Mouse (Mus musculus): ENCODE data around the gene Zfp398. TPM values are rescaled to one million over a fixed set of nuclear protein-coding genes. Genes with fewer than 3 reads are reported as not detected.

Gene Zfp398
- polyA plus RNA-seq (2015; fragmentation: Nextera tagmentation; extraction: Ambion mirVana), result 3.7 TPM in 2 replicates

DNA sequence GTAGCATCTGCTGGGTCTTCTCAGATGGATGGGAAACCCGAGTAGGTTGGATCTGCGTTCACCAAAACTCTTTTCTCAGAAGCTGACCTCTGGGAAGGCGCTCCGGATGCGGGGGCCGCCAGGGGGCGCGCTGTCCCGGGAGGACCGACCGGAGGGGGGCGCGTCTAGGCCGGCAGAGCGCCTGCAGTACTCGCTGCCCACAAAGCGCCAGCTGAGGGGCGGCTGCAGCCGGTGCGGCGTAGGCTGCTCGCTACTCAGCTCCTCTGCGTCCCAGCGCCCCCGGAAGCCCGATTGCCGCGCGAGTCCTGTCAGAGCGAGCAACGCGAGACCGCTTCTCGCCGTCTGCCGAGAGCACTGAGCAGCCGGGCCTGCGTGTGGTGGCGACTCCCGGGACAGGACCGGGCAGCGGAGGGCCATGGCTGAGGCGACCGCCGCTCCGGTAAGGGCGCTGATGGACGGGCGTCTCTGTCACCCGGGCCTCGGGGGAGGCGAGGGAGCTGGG is at the start of gene Zfp398:
TSS of gene Zfp398 (plus strand) at position 180 of the 502 bp plus-strand sequence.
- Histone ChIP-seq H3K4me2 (peak within 1 kb of the TSS; percentile 71), H3K9me3 (no peaks in the 10 kb centered on the region), H3K4me1 (peaks cover 18% of the 10 kb centered on the region), H3K9ac (peak within 1 kb of the TSS; percentile 94), H3K27ac (replicated peaks) (peak within 1 kb of the TSS; percentile 93), H3K36me3 (no peaks in the 10 kb centered on the region; the same call in 1 of the 2 replicates), H3K27me3 (replicated peaks) (peaks cover 13% of the 10 kb centered on the region; the same call in 1 of the 2 replicates), H3K4me3 (peak within 1 kb of the TSS; percentile 87)
- under 1% methylated on average over 51 of the region's 52 CpGs for WGBS
- ATAC-seq (ENCODE audit: extremely low read depth, insufficient number of reproducible peaks, low FRiP score, low TSS enrichment), result peak; percentile 90

DNA sequence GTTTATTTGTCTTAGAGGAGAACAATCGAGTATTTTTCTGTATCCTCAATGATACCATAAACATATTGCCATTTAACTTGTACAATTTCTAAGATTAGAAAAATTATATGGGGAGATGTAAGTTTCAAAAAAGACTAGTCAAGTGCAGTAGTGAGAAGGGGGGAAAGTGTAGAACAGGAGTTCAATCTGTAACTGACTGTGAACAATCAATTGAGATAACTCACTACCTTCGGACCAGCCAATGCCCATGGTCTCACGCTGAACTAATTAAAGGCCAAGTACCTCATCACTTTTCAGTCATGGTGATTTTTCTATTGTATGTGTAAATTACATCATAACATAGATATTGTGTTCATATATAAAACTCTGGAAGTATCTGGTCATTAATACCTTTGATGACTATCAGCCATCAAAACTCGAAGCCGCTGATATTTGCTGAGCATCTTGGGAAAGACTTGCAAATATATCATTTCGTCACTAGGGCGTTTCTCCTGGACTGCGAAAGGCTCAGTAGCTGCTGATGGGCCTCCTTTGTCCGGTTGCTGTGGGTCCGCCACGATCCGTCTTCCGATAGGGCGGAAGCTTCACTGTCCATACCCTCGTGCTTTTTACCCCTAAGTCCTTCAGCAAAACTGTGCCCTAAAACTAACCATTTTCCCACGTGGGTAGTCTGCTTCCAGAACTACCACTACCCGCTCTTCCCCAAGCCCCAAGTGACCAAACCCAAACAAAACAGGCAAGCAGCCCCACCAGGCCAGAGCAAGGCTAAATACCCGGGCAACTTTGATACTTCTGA is 47.3 kb upstream of the Zfp398 start:
- Histone ChIP-seq H3K4me1 (peaks cover 7% of the 10 kb centered on the region), H3K27me3 (replicated peaks) (no peaks in the 10 kb centered on the region), H3K9me3 (no peaks in the 10 kb centered on the region), H3K9ac (peak overlapping the region; percentile 85), H3K27ac (replicated peaks) (peak overlapping the region; percentile 80), H3K4me2 (peak overlapping the region; percentile 67), H3K4me3 (peak overlapping the region; percentile 54), H3K36me3 (no peaks in the 10 kb centered on the region)
- under 1% methylated on average over 18 of the region's 18 CpGs for WGBS
- ATAC-seq (ENCODE audit: extremely low read depth, insufficient number of reproducible peaks, low FRiP score, low TSS enrichment), result peak; percentile 79

GRCm38 (mm10) chr6:47788821-47789220 is 46.6 kb upstream of the Zfp398 start:
- peak overlapping the region; percentile 80 for H3K27ac ChIP-seq (replicated peaks)
- peak overlapping the region; percentile 54 for H3K4me3 ChIP-seq
- no peaks in the 10 kb centered on the region for H3K36me3 ChIP-seq
- H3K4me1 ChIP-seq, result peaks cover 7% of the 10 kb centered on the region
- no peaks in the 10 kb centered on the region for H3K9me3 ChIP-seq
- H3K27me3 ChIP-seq (replicated peaks), result no peaks in the 10 kb centered on the region
- 27% methylated on average over 3 of the region's 3 CpGs for WGBS
- peak overlapping the region; percentile 85 for H3K9ac ChIP-seq
- H3K4me2 ChIP-seq, result peak overlapping the region; percentile 67
- ATAC-seq (ENCODE audit: extremely low read depth, insufficient number of reproducible peaks, low FRiP score, low TSS enrichment), result no peak

DNA sequence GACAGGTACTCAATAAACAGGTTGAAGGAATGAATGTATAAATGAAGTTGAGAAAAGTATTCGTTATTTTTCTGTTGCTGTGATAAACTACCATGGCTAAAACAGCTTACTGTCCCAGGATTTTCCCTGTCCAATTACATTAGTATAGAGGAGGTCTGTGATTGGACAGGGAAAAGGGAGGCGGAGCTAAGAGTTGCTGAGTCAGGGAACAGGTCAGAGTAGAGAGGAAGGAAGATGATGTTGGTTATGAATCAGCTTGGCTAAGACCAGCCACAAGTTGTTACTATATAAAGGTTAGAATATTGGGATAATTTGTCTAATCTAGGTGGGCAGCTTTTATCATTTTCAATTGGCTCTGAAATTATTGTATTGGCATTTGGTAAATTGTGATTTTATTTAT is 44.7 kb upstream of the Zfp398 start:
- ATAC-seq (ENCODE audit: extremely low read depth, insufficient number of reproducible peaks, low FRiP score, low TSS enrichment), result no peak; the same call in 1 of the 2 replicates

GRCm38 (mm10) chr6:47792533-47792932 is 42.9 kb upstream of the Zfp398 start:
- H3K9me3 ChIP-seq, result no peaks in the 10 kb centered on the region
- ATAC-seq (ENCODE audit: extremely low read depth, insufficient number of reproducible peaks, low FRiP score, low TSS enrichment), result no peak
- no peak overlapping the region for H3K27ac ChIP-seq (replicated peaks)
- peaks cover 7% of the 10 kb centered on the region for H3K4me1 ChIP-seq
- peaks cover 31% of the 10 kb centered on the region for H3K36me3 ChIP-seq
- WGBS, result 75% methylated on average over 2 of the region's 2 CpGs
- H3K4me3 ChIP-seq, result no peak overlapping the region
- H3K27me3 ChIP-seq (replicated peaks), result no peaks in the 10 kb centered on the region
- H3K9ac ChIP-seq, result no peak overlapping the region
- H3K4me2 ChIP-seq, result no peak overlapping the region

More for the DNA sequence above, 44.7 kb upstream of the Zfp398 start:
- no peak overlapping the region for H3K4me3 ChIP-seq
- H3K9ac ChIP-seq, result no peak overlapping the region
- WGBS, result 42% methylated on average over 2 of the region's 2 CpGs
- no peaks in the 10 kb centered on the region for H3K9me3 ChIP-seq
- peaks cover 7% of the 10 kb centered on the region for H3K4me1 ChIP-seq
- no peak overlapping the region for H3K27ac ChIP-seq (replicated peaks)
- no peaks in the 10 kb centered on the region for H3K27me3 ChIP-seq (replicated peaks)
- H3K36me3 ChIP-seq, result peaks cover 14% of the 10 kb centered on the region
- no peak overlapping the region for H3K4me2 ChIP-seq

- Histone ChIP-seq H3K9ac (no peak overlapping the region), H3K9me3 (no peaks in the 10 kb centered on the region), H3K4me1 (peaks cover 7% of the 10 kb centered on the region), H3K4me3 (no peak overlapping the region), H3K27me3 (replicated peaks) (no peaks in the 10 kb centered on the region), H3K27ac (replicated peaks) (no peak overlapping the region), H3K4me2 (no peak overlapping the region), H3K36me3 (peaks cover 38% of the 10 kb centered on the region)
- no peak for ATAC-seq (ENCODE audit: extremely low read depth, insufficient number of reproducible peaks, low FRiP score, low TSS enrichment)
- 60% methylated on average over 5 of the region's 5 CpGs for WGBS
Measured at GRCm38 (mm10) chr6:47793284-47793683, 42.2 kb upstream of the Zfp398 start.

DNA sequence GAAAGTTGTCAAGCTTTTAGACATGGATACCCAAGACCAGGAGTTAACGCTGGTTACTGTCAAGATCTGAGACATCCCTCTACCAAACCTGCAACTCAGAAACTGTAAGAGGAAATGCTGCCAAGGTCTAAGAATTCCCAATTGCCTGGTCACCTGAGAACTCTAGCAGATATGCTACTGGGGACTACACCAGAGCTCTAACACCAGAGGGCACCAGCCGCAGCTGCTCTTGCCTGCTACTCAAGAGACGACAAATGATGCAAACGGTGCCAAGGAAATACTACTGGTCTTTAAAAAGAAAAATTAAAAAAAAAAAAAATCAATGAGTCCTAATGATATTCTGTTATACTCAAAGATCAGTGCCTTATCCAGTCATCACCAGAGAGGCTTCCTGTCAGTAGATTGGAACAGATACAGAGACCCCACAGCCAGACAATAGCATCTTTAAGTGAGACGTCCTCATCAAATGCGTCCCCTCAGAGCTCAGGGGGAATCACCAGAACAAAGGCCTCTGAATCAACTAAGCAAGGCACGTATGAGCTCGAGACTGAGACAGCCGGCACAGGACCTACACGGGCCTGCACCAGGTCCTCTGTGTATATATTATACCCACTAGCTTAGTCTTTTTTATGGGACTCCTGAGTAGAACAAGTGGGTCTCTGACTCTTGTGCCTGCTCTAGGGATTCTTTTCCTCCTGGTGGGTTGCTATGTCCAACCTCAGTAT is 41.2 kb upstream of the Zfp398 start:
- 71% methylated on average over 10 of the region's 10 CpGs for WGBS
- ATAC-seq (ENCODE audit: extremely low read depth, insufficient number of reproducible peaks, low FRiP score, low TSS enrichment), result no peak
- no peak overlapping the region for H3K27ac ChIP-seq (replicated peaks)
- peaks cover 48% of the 10 kb centered on the region for H3K36me3 ChIP-seq
- no peak overlapping the region for H3K4me3 ChIP-seq
- no peak overlapping the region for H3K4me2 ChIP-seq
- H3K27me3 ChIP-seq (replicated peaks), result no peaks in the 10 kb centered on the region
- peaks cover under 1% of the 10 kb centered on the region; the same call in 1 of the 2 replicates for H3K4me1 ChIP-seq
- no peaks in the 10 kb centered on the region for H3K9me3 ChIP-seq
- H3K9ac ChIP-seq, result no peak overlapping the region

- Histone ChIP-seq H3K4me2 (no peak overlapping the region), H3K9ac (no peak overlapping the region), H3K36me3 (peaks cover 96% of the 10 kb centered on the region), H3K27ac (replicated peaks) (no peak overlapping the region), H3K4me1 (no peaks in the 10 kb centered on the region), H3K27me3 (replicated peaks) (no peaks in the 10 kb centered on the region), H3K4me3 (no peak overlapping the region), H3K9me3 (no peaks in the 10 kb centered on the region)
- WGBS, result 48% methylated on average over 6 of the region's 6 CpGs
- peak; percentile 46; the same call in 1 of the 2 replicates for ATAC-seq (ENCODE audit: extremely low read depth, insufficient number of reproducible peaks, low FRiP score, low TSS enrichment)
Measured at GRCm38 (mm10) chr6:47799079-47799478, 36.4 kb upstream of the Zfp398 start.

DNA sequence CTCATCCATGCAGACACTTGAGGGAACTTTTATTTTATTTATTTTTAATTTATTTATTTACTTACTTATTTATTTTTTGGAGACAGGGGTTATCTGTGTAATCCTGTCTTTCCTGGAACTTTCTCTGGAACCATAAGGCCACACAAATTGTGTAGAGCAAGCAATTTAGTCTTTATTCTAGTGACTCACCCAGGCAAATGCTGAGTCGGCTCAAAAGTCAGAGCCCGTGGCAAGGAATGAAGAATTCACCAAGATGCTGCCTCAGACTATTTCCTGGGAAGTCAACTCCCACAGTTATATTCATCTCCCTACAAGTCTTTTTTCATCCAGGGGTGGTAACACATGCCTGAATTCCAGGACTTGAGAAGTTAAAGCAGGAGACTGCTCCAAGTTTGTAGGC is 29.9 kb upstream of the Zfp398 start:
- Histone ChIP-seq H3K4me1 (peaks cover 16% of the 10 kb centered on the region), H3K4me2 (no peak overlapping the region), H3K27me3 (replicated peaks) (no peaks in the 10 kb centered on the region), H3K9me3 (no peaks in the 10 kb centered on the region), H3K27ac (replicated peaks) (no peak overlapping the region), H3K4me3 (no peak overlapping the region), H3K9ac (no peak overlapping the region), H3K36me3 (peaks cover 79% of the 10 kb centered on the region)
- 78% methylated on average over 2 of the region's 2 CpGs for WGBS
- no peak for ATAC-seq (ENCODE audit: extremely low read depth, insufficient number of reproducible peaks, low FRiP score, low TSS enrichment)

DNA sequence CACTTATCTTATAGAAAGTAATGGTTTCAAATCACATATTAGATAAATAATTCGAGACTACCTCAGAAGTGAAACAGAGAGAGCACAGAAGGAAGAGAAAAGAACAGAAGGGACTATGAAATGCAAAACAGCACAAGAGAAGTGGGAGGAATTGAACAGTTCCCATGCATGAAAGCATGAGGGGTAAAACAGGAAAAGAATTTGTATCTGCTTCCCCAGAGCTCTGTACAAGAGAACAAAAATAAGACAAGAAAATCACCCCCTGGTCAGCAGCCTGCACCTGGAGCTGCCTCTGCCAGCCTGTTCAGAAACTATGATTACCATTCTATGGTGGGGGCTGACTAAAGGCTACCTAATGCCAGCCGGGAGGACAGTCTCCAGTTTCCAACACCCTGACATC is 28.0 kb upstream of the Zfp398 start:
- Histone ChIP-seq H3K27me3 (replicated peaks) (no peaks in the 10 kb centered on the region), H3K4me3 (no peak overlapping the region), H3K4me1 (peaks cover 33% of the 10 kb centered on the region), H3K4me2 (no peak overlapping the region), H3K9ac (no peak overlapping the region), H3K36me3 (peaks cover 60% of the 10 kb centered on the region), H3K27ac (replicated peaks) (no peak overlapping the region), H3K9me3 (no peaks in the 10 kb centered on the region)
- no peak for ATAC-seq (ENCODE audit: extremely low read depth, insufficient number of reproducible peaks, low FRiP score, low TSS enrichment)
- WGBS, result 79% methylated on average over 2 of the region's 2 CpGs

DNA sequence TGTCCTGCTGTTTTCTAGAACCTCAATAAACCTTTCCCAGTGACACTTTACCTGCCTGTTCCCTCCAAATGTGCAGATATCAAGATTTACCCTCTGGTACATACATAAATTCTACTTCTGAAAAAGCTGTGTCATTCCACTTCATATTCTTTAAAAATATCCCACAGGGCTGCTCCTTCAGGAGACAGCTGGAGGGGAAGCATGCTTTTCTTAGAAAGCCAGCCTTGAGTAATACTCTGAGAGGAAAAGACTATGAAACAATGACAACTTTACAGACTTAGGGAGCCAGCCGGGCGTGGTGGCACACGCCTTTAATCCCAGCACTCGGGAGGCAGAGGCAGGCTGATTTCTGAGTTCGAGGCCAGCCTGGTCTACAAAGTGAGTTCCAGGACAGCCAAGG is 26.9 kb upstream of the Zfp398 start:
- no peak overlapping the region for H3K4me3 ChIP-seq
- no peak overlapping the region for H3K27ac ChIP-seq (replicated peaks)
- H3K27me3 ChIP-seq (replicated peaks), result no peaks in the 10 kb centered on the region
- 89% methylated on average over 5 of the region's 5 CpGs for WGBS
- H3K9ac ChIP-seq, result no peak overlapping the region
- peaks cover 33% of the 10 kb centered on the region for H3K4me1 ChIP-seq
- H3K9me3 ChIP-seq, result no peaks in the 10 kb centered on the region
- no peak overlapping the region for H3K4me2 ChIP-seq
- H3K36me3 ChIP-seq, result peaks cover 49% of the 10 kb centered on the region
- no peak for ATAC-seq (ENCODE audit: extremely low read depth, insufficient number of reproducible peaks, low FRiP score, low TSS enrichment)

Data from heart, embryonic 13.5 days (tissue).